In the genomic region with DNA sequence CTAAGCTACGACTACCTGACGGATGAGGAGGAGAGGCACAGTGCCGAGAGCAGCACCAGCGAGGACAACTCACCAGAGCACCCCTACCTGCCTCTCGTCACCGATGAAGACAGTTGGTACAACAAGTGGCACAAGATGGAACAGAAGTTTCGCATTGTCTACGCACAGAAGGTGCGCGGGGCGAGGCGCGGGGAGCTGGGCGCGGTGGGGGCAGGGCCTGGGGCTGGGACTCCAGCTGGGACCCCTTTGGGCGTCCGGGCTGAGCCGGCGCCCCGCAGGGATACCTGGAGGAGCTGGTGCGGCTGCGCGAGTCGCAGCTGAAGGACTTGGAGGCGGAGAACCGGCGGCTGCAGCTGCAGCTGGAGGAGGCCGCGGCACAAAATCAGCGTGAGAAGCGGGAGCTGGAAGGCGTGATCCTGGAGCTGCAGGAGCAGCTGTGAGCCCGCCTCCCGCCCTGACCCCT, we compare ENCODE assay signal across 8 mouse cellular contexts. TPM values are rescaled to one million over a fixed set of nuclear protein-coding genes. Genes with fewer than 3 reads are reported as not detected.
A peak's percentile ranks its signal among the peaks of the same experiment; 100 is the strongest.
DNase-seq lines count a peak whose midpoint lies in the region; ATAC-seq and TF ChIP-seq lines count a peak whose summit lies in the region.

No protein-coding gene starts in this region.

- ATAC-seq in midbrain, embryonic 11.5 days (ENCODE audit: low FRiP score) = no peak
- no peak for ATAC-seq in midbrain, embryonic 15.5 days (replicated peaks)
- no peak for ATAC-seq in hindbrain, embryonic 16.5 days
- ATAC-seq in neural tube, embryonic 13.5 days (ENCODE audit: low read depth) = no peak

- no peaks in the 10 kb centered on the region for H3K9me3 ChIP-seq in midbrain, embryonic 11.5 days (ENCODE audit: control insufficient read depth, low read length)
- H3K9me3 ChIP-seq in midbrain, embryonic 15.5 days = no peaks in the 10 kb centered on the region
- no peaks in the 10 kb centered on the region for H3K9me3 ChIP-seq in hindbrain, embryonic 16.5 days (ENCODE audit: control insufficient read depth, low read length)
- H3K9me3 ChIP-seq in neural tube, embryonic 13.5 days = no peaks in the 10 kb centered on the region

- peak overlapping the region; percentile 49 for H3K4me3 ChIP-seq in gastrocnemius, adult 2 months
- no peak overlapping the region for H3K4me3 ChIP-seq in midbrain, embryonic 11.5 days (ENCODE audit: low read depth, low read length)
- H3K4me3 ChIP-seq in midbrain, embryonic 15.5 days = no peak overlapping the region
- no peak overlapping the region for H3K4me3 ChIP-seq in hindbrain, embryonic 16.5 days (ENCODE audit: low read length)
- peak overlapping the region; percentile 10 for H3K4me3 ChIP-seq in neural tube, embryonic 13.5 days

- H3K4me1 ChIP-seq in midbrain, embryonic 11.5 days (ENCODE audit: control insufficient read depth, insufficient read depth, low read length) = peaks cover 23% of the 10 kb centered on the region
- H3K4me1 ChIP-seq in midbrain, embryonic 15.5 days = peaks cover 56% of the 10 kb centered on the region
- H3K4me1 ChIP-seq in hindbrain, embryonic 16.5 days (ENCODE audit: control insufficient read depth, insufficient read depth, low read depth, low read length) = peaks cover 38% of the 10 kb centered on the region
- peaks cover 86% of the 10 kb centered on the region for H3K4me1 ChIP-seq in neural tube, embryonic 13.5 days (replicated peaks)

- peak; percentile 48 for DNase-seq in gastrocnemius, adult 2 months
- DNase-seq in gastrocnemius, adult 18-20 months (ENCODE audit: low spot score) = no peak
- DNase-seq in midbrain, embryonic 11.5 days (ENCODE audit: low spot score, missing footprints) = peak; percentile 89
- no peak for DNase-seq in left cerebral cortex, postnatal 4 days
- DNase-seq in gastrocnemius, adult 8-10 months (ENCODE audit: low spot score in 2 of 2) = no peak

- no peak overlapping the region for H3K27ac ChIP-seq in gastrocnemius, adult 2 months
- H3K27ac ChIP-seq in midbrain, embryonic 11.5 days (ENCODE audit: low read depth, low read length) = no peak overlapping the region
- H3K27ac ChIP-seq in midbrain, embryonic 15.5 days = no peak overlapping the region
- H3K27ac ChIP-seq in hindbrain, embryonic 16.5 days (ENCODE audit: low read depth, low read length) = no peak overlapping the region
- no peak overlapping the region for H3K27ac ChIP-seq in neural tube, embryonic 13.5 days (replicated peaks)

- H3K36me3 ChIP-seq in midbrain, embryonic 11.5 days (ENCODE audit: control insufficient read depth, insufficient read depth, low read length) = peaks cover 9% of the 10 kb centered on the region; the same call in 1 of the 2 replicates
- peaks cover 23% of the 10 kb centered on the region for H3K36me3 ChIP-seq in midbrain, embryonic 15.5 days (replicated peaks)
- H3K36me3 ChIP-seq in hindbrain, embryonic 16.5 days (ENCODE audit: control insufficient read depth, insufficient read depth, low read length) = peaks cover 39% of the 10 kb centered on the region
- H3K36me3 ChIP-seq in neural tube, embryonic 13.5 days = peaks cover 65% of the 10 kb centered on the region

- H3K4me2 ChIP-seq in midbrain, embryonic 11.5 days = peak overlapping the region; percentile 33
- no peak overlapping the region for H3K4me2 ChIP-seq in midbrain, embryonic 15.5 days
- H3K4me2 ChIP-seq in hindbrain, embryonic 16.5 days (ENCODE audit: low read length) = peak overlapping the region; percentile 24
- peak overlapping the region; percentile 32 for H3K4me2 ChIP-seq in neural tube, embryonic 13.5 days

- H3K9ac ChIP-seq in midbrain, embryonic 11.5 days (ENCODE audit: low read length) = no peak overlapping the region
- H3K9ac ChIP-seq in midbrain, embryonic 15.5 days = no peak overlapping the region
- H3K9ac ChIP-seq in hindbrain, embryonic 16.5 days (ENCODE audit: low read depth, low read length) = no peak overlapping the region
- H3K9ac ChIP-seq in neural tube, embryonic 13.5 days = peak overlapping the region; percentile 44

- no peak for TF ChIP-seq CTCF in gastrocnemius, adult 2 months (IDR thresholded peaks at IDR 0.05)

- intact Hi-C loops in gastrocnemius, adult 2 months (cut with DNase I) = loop anchor here (5.0 kb wide), 1 partner anchor 62 kb away; no protein-coding TSS in a partner anchor
- intact Hi-C loops in left cerebral cortex, postnatal 4 days (cut with DNase I) = no loop called here

- H3K27me3 ChIP-seq in midbrain, embryonic 11.5 days (ENCODE audit: control insufficient read depth, insufficient read depth, low read length) = peaks cover 23% of the 10 kb centered on the region
- H3K27me3 ChIP-seq in midbrain, embryonic 15.5 days (replicated peaks) = no peaks in the 10 kb centered on the region
- H3K27me3 ChIP-seq in hindbrain, embryonic 16.5 days (replicated peaks; ENCODE audit: control insufficient read depth, insufficient read depth, low read length) = no peaks in the 10 kb centered on the region
- H3K27me3 ChIP-seq in neural tube, embryonic 13.5 days = peaks cover 19% of the 10 kb centered on the region

- 2% methylated on average over 33 of the region's 34 CpGs for WGBS in midbrain, embryonic 11.5 days
- WGBS in midbrain, embryonic 15.5 days = 5% methylated on average over 34 of the region's 34 CpGs
- WGBS in hindbrain, embryonic 16.5 days = 5% methylated on average over 33 of the region's 34 CpGs
- 3% methylated on average over 34 of the region's 34 CpGs for WGBS in neural tube, embryonic 13.5 days

RNA-seq across cellular contexts. Expression of a gene that starts 6.4 kb away (rescaled TPM):
- total RNA-seq in gastrocnemius, adult 2 months (2021) = not detected
- total RNA-seq in gastrocnemius, adult 18-20 months (2021) = not detected
- 42.0 and 43.0 TPM in 2 replicates for polyA plus RNA-seq in midbrain, embryonic 11.5 days (2014; fragmentation: Nextera tagmentation; extraction: Ambion mirVana)
- polyA plus RNA-seq in midbrain, embryonic 15.5 days (2015; fragmentation: Nextera tagmentation; extraction: Ambion mirVana) = 160 and 165 TPM in 2 replicates
- polyA plus RNA-seq in hindbrain, embryonic 16.5 days (2015; fragmentation: Nextera tagmentation; extraction: Ambion mirVana) = 127 and 136 TPM in 2 replicates
- 156 and 161 TPM in 2 replicates for polyA plus RNA-seq in neural tube, embryonic 13.5 days (2015; fragmentation: Nextera tagmentation; extraction: Ambion mirVana)
- total RNA-seq in left cerebral cortex, postnatal 4 days (2021) = 100 to 1,000 TPM; 261 to 262 TPM
- total RNA-seq in gastrocnemius, adult 8-10 months (2022) = under 1 TPM in 1 of 4 experiments, not detected in 3; 0.21 TPM

RNA-seq across cellular contexts. Expression of a gene that starts 8.1 kb away (rescaled TPM):
- total RNA-seq in gastrocnemius, adult 2 months (2021) = 10 to 100 TPM; 51.4 to 76.4 TPM
- 10 to 100 TPM; 61.2 to 62.0 TPM for total RNA-seq in gastrocnemius, adult 18-20 months (2021)
- polyA plus RNA-seq in midbrain, embryonic 11.5 days (2014; fragmentation: Nextera tagmentation; extraction: Ambion mirVana) = 167 and 193 TPM in 2 replicates
- 146 and 168 TPM in 2 replicates for polyA plus RNA-seq in midbrain, embryonic 15.5 days (2015; fragmentation: Nextera tagmentation; extraction: Ambion mirVana)
- 182 and 187 TPM in 2 replicates for polyA plus RNA-seq in hindbrain, embryonic 16.5 days (2015; fragmentation: Nextera tagmentation; extraction: Ambion mirVana)
- 154 TPM in 2 replicates for polyA plus RNA-seq in neural tube, embryonic 13.5 days (2015; fragmentation: Nextera tagmentation; extraction: Ambion mirVana)
- 10 to 100 TPM; 57.2 to 58.8 TPM for total RNA-seq in left cerebral cortex, postnatal 4 days (2021)
- total RNA-seq in gastrocnemius, adult 8-10 months (2022) = 10 to 100 TPM; 61.2 to 72.2 (median 66.7) TPM

RNA-seq across cellular contexts. Expression of a gene that starts 30.5 kb away (rescaled TPM):
- total RNA-seq in gastrocnemius, adult 2 months (2021) = 10 to 100 TPM; 12.6 to 32.3 TPM
- total RNA-seq in gastrocnemius, adult 18-20 months (2021) = 10 to 100 TPM; 17.1 to 20.7 TPM
- 36.8 and 39.3 TPM in 2 replicates for polyA plus RNA-seq in midbrain, embryonic 11.5 days (2014; fragmentation: Nextera tagmentation; extraction: Ambion mirVana)
- 75.2 and 82.0 TPM in 2 replicates for polyA plus RNA-seq in midbrain, embryonic 15.5 days (2015; fragmentation: Nextera tagmentation; extraction: Ambion mirVana)
- polyA plus RNA-seq in hindbrain, embryonic 16.5 days (2015; fragmentation: Nextera tagmentation; extraction: Ambion mirVana) = 95.4 and 100 TPM in 2 replicates
- 83.3 and 88.6 TPM in 2 replicates for polyA plus RNA-seq in neural tube, embryonic 13.5 days (2015; fragmentation: Nextera tagmentation; extraction: Ambion mirVana)
- total RNA-seq in left cerebral cortex, postnatal 4 days (2021) = 10 to 100 TPM; 54.0 to 58.5 TPM
- 10 to 100 TPM; 12.2 to 21.8 (median 17.0) TPM for total RNA-seq in gastrocnemius, adult 8-10 months (2022)

RNA-seq across cellular contexts. Expression of a gene that starts 33.6 kb away (rescaled TPM):
- total RNA-seq in gastrocnemius, adult 2 months (2021) = under 1 TPM in 1 of 2 experiments, not detected in 1; 0.06 TPM
- under 1 TPM in 1 of 2 experiments, not detected in 1; 0.07 TPM for total RNA-seq in gastrocnemius, adult 18-20 months (2021)
- 30.6 and 31.3 TPM in 2 replicates for polyA plus RNA-seq in midbrain, embryonic 11.5 days (2014; fragmentation: Nextera tagmentation; extraction: Ambion mirVana)
- 2.9 and 3.8 TPM in 2 replicates for polyA plus RNA-seq in midbrain, embryonic 15.5 days (2015; fragmentation: Nextera tagmentation; extraction: Ambion mirVana)
- 1.4 and 3.2 TPM in 2 replicates for polyA plus RNA-seq in hindbrain, embryonic 16.5 days (2015; fragmentation: Nextera tagmentation; extraction: Ambion mirVana)
- polyA plus RNA-seq in neural tube, embryonic 13.5 days (2015; fragmentation: Nextera tagmentation; extraction: Ambion mirVana) = 4.2 and 4.9 TPM in 2 replicates
- total RNA-seq in left cerebral cortex, postnatal 4 days (2021) = 1 to 10 TPM in 1 of 2 experiments, under 1 TPM in 1; 0.87 to 1.9 TPM
- 1 to 10 TPM in 1 of 4 experiments, not detected in 3; 1.0 TPM for total RNA-seq in gastrocnemius, adult 8-10 months (2022)

RNA-seq across cellular contexts. Expression of a gene that starts 47.8 kb away (rescaled TPM):
- total RNA-seq in gastrocnemius, adult 2 months (2021) = 1 to 10 TPM in 1 of 2 experiments, under 1 TPM in 1; 0.66 to 1.1 TPM
- 1 to 10 TPM in 1 of 2 experiments, under 1 TPM in 1; 0.62 to 1.1 TPM for total RNA-seq in gastrocnemius, adult 18-20 months (2021)
- polyA plus RNA-seq in midbrain, embryonic 11.5 days (2014; fragmentation: Nextera tagmentation; extraction: Ambion mirVana) = 7.2 and 10.6 TPM in 2 replicates
- polyA plus RNA-seq in midbrain, embryonic 15.5 days (2015; fragmentation: Nextera tagmentation; extraction: Ambion mirVana) = 28.7 and 36.4 TPM in 2 replicates
- polyA plus RNA-seq in hindbrain, embryonic 16.5 days (2015; fragmentation: Nextera tagmentation; extraction: Ambion mirVana) = 17.8 and 17.9 TPM in 2 replicates
- polyA plus RNA-seq in neural tube, embryonic 13.5 days (2015; fragmentation: Nextera tagmentation; extraction: Ambion mirVana) = 20.3 and 21.6 TPM in 2 replicates
- total RNA-seq in left cerebral cortex, postnatal 4 days (2021) = 100 to 1,000 TPM; 237 to 243 TPM
- total RNA-seq in gastrocnemius, adult 8-10 months (2022) = 1 to 10 TPM in 3 of 4 experiments, under 1 TPM in 1; 0.97 to 1.5 (median 1.2) TPM

Comparison
In these comparisons a context has a peak if more than half of its experiments do, and no peak if none do; other contexts are left out.
1. DNase-seq: peak in gastrocnemius, adult 2 months (single experiment) and midbrain, embryonic 11.5 days (single experiment); none in gastrocnemius, adult 18-20 months (single experiment), left cerebral cortex, postnatal 4 days (single experiment) and gastrocnemius, adult 8-10 months (0 of 2).
2. H3K4me3 ChIP-seq: peak in gastrocnemius, adult 2 months (single experiment) and neural tube, embryonic 13.5 days (single experiment); none in midbrain, embryonic 11.5 days (single experiment), midbrain, embryonic 15.5 days (single experiment) and hindbrain, embryonic 16.5 days (single experiment).
3. RNA of a gene that starts 6.4 kb away (total RNA-seq): 261 to 262 TPM in left cerebral cortex, postnatal 4 days; not detected in gastrocnemius, adult 2 months, 0.21 TPM in gastrocnemius, adult 8-10 months and not detected in gastrocnemius, adult 18-20 months; every median in the first group is over 100 times any median in the second.